Mouse (Mus musculus) mesoderm, embryonic 11.5 days (tissue): ENCODE measurements at regions not wholly inside any gene's neighbourhood (a gene's known extent, or its start where the extent isn't known, plus 50 kb on each side); places are given as distances from the start of the nearest gene placed in this dataset.

Source experiments
- DNase-seq: peaks from one replicate; pipeline ENCODE4 v3.0.0-alpha.2; 2012; ENCODE audit warnings: low read depth, low spot score

DNA sequence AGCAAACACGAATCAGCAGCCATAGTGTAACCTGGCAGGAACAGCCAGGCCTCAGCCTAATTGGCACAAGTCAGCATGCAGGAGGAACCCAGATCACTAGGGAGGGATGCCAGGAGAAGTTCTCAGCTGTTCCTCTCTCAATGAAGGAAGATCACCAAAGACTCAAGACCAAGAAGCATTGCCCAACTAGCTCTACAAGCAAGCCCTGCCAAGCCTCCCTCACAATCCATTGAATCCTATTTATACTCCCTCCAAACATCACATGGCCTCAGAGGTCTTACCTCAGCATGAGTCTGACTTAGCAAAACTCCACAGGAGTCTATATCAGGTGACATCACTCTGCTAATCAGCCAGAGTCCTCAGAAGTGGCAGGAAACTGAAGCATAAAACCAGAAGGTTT, 135.1 kb downstream of the Rbm43 start:
- DNase-seq: no peak

DNA sequence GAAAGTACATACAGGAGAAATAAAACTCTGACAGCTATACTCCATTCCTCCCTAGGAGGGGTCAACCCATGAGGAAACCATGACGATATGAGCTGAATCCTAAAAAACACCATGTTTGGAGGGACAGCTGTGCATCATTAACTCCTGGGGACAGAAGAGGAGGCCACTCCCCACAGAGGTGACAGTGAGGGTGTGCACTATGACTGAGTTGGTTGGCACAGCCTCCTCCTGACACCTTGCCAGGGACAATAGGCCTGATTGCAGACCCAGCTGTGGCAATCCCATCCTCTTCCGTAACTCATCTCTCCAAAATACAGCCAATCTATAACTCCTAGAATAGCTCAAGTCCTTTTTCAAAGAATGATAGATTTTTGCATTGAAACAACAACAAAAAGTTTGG, 112.0 kb downstream of the Rbm43 start:
- DNase-seq: no peak

- peak; percentile 61 for DNase-seq
Observed at GRCm38 (mm10) chr2:51830286-51830944, 104.5 kb downstream of the Rbm43 start.

DNA sequence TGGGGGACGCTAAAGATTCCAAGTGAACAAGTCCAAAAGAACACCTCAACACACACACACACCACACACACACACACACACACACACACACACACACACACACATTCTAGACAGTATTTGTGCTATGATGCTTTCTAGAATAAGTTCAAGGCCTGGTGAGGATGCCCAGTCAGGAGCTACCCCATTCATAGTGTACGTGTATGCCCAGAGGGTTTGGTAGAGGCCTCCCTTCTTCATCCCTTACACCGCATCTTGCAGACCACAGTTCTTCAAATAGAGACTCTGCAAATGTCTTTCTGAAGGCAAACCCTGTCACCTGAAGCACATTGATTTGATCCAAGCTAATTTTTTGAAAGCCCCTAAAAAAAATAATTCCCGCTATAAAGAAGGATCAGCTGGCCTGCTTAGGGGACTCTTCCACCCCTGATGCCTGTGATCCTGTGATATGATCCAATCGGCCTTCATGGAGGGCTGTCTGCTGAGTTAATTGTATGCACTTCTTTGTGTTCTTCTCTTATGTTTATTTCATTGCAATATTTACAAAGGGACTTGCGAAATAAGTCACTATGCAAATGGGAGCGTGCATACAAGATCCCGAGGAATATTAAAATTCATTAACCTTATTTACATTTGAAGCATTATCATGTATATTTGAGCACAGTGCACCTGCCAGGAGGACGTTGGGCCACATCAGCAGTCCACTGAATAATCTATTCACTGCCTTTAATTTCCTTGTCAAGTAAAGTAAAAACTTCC, 103.8 kb downstream of the Rbm43 start:
- no peak for DNase-seq

DNA sequence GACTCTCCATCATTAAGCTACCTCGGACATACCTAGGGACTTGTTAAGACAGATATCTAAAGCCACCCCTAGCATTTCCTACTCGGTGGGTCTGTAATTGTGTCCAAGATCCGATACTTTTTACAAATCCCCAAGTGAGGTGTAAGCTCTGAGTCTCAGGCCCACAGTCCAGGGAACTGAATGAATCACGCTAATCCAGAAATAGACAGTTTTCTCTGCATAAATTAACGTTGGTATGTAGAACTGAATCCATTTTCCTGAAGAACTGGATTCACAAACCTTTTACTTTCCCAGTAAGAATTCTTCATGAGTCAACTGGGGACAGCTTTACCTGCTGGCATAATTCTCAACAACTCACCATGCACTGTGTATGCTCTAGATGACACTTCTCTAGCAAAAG, 97.1 kb downstream of the Rbm43 start:
- DNase-seq: no peak

DNA sequence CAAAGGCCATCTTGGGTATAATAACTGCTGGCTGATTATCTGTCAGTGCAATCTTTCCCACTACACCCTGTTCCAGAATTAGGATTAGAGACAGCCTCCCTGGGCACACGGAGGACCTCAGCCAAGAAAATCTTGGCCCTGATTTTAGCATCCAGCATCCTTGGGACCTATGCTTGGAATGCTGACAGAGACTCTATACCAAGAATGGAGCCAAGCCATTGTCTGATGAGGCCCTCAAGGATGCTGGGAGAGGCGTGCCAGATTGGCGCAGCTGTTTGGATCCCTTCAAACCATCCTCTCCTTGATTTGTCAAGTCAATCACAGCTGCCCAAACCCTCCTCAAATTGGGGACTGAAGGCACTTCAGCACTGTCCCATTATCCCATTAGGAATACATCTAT, 94.2 kb downstream of the Rbm43 start:
- DNase-seq: no peak

DNA sequence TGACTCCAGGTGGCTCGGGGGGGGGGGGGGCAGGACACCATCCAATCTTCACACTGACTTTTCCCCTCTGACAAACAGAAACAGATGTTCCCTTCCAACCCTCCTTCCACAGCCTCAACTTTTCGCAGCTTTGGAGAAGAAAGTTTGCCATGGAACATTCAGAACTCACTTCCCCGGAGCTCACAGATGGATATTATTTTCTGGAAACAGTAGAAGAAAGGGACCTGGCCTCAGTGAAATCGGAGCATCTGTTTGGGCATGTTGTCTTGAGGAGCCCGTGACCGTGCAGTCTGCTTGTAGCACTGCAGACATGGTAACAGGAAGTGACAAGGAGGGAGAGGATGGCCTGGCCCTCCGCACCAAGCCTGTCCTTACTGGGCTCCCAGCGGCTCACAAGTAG, 90.1 kb downstream of the Rbm43 start:
- no peak for DNase-seq

- no peak for DNase-seq
Observed at GRCm38 (mm10) chr2:51847556-51847955, 87.4 kb downstream of the Rbm43 start.

DNA sequence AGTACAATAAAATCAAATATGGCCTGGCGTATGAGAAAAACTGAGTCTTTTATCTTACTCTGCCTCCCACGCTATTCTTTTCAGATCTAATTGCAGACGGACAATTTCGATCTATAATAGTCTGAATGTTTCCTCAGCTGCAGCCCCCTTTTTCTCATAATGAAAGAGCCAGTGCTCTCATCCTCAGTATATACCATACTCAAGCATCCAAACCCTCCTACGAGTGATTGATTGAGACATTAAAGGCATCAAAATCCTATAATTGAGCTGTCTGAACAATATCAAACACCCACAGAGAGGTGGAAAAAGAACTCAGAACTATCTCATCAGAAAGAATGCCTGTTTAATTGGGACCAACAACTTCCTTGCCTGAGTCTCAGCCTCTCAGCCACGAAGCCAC, 87.0 kb downstream of the Rbm43 start:
- DNase-seq: no peak

DNA sequence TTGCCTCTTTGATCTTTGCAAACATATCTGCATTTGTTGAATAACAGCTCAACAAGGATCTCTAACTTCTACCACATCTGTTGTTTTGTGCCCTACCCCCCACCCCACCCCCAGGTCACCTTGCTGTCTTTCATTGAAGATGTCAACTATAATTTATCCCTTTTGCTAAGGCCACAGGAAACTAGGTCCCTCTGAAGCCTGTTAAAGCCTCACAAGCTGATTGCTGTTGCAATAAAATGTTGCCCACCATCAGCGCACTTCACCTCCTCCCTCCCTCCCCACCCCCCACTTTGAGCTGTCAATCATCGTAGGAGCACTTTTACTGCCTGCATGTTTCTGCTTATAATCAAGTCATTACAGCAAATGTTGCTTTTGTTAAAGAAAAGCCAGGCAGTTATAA, 86.5 kb downstream of the Rbm43 start:
- DNase-seq: peak; percentile 52

DNA sequence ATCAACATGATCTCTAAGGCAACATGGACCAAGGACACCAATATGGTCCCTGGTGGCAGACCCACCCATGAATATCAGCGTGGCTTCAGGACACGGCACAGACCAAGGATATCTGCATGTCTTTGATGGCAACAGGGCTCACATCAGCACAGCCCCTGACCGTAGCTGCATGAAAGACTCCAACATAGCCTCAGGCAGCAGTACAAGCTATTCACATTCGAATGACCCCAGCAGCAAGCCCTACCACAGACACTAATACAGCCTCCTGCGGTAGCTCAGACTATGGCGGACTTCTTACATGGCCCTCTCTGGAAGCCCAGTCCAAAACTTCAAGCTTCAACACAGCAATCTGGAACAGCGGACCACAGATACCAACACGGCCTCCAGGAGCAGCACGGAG, 84.4 kb downstream of the Rbm43 start:
- no peak for DNase-seq

DNA sequence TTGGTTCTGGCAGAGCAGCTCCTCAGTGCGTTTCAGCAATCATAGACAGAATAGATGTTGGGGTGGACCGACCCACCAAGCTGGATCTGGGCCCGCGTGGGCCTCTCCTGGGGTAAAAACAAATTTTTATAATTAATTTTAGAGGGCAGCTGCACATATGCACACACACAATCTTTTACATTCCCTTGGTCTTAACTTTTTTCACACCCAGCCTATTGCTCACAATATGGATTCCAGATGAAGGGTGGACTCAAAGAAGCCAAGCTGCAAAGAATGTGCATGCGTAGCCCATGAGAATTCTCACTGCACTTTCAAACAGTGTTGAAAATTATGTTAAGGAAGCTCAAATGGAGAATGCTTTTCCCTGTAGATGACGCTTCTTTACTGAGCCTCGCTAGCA, 83.3 kb downstream of the Rbm43 start:
- no peak for DNase-seq

GRCm38 (mm10) chr2:51857226-51857625, 77.7 kb downstream of the Rbm43 start:
- DNase-seq: no peak

DNA sequence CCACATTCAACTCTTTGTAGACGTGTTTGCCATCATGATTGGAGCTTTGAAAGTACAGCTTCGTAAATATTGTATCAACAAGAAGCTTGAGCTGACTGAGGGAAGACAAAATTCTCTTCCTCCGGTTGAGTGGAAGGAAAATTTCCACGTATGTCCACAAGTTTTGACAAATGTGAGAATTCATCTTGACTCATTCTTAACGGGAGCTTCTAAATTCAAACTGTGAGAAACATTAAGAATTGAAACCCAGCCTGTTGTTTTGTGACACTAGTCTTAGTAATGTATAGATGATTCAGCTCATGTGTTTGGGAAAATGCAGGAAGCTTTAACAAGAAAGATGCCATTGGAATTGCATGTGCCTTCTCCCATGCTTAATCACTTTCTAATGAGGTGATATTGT, 68.9 kb downstream of the Rbm43 start:
- no peak for DNase-seq

DNA sequence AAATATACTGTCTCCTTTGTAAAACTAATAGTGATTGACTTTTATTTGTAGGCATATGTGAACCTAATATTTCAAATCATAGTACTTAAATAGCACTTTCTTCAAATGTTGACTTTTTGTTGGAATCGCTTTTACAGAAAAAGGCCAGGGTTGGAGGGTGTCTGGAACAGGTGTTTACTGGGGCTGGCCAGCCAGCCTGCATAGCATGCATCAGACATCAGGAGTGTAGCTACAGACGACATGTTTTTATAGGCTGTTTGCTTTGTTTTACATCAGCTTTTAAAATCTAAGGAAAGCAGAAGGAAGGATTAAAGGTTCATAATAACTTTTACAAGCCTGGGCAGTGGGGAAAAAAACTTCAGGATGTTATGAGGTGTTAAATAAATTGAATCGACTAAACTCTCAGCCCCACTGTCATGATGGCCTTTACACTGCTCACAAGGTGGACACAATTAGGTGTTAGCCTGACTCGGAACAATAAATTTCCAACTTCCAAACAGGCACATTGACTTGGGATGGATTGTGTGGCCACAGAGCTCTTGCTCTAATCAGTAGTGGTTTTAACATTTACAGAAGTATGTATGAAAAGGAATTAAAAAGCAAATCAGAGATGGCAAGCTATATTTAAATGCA, 66.0 kb downstream of the Rbm43 start:
- DNase-seq: no peak

DNA sequence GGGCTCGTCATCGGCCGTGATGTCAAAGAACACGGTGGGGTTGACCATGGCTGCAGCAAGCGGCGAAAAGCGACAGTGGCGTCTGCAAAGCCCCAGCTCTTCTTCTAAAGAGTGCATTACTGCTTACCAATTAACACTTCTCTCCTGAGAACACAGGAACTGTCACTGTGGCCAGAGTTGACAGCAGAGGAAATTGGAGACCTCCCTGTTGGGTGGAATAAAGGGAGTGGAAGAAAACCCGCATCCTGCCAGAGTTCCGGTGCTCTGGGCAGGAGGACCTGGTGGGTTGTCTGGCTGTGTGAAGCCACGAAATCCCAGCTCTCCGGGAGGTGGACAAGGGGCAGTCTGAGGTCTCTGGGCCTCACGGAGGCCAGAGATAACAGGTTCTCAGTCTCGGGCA, 63.4 kb downstream of the Rbm43 start:
- DNase-seq: no peak
